Mouse (Mus musculus): ENCODE measurements at regions not wholly inside any gene's neighbourhood (a gene's known extent, or its start where the extent isn't known, plus 50 kb on each side); places are given as distances from the start of the nearest gene placed in this dataset.

- DNase-seq (ENCODE audit: low spot score), result no peak
Measured at GRCm38 (mm10) chr6:141027787-141028186, 221.3 kb upstream of the Pde3a start.

- no peak for DNase-seq (ENCODE audit: low spot score)
Measured at GRCm38 (mm10) chr6:141034824-141035223, 214.2 kb upstream of the Pde3a start.

GRCm38 (mm10) chr6:141041358-141041757 is 207.7 kb upstream of the Pde3a start:
- DNase-seq (ENCODE audit: low spot score), result no peak

- DNase-seq (ENCODE audit: low spot score), result no peak
Measured at GRCm38 (mm10) chr6:141041781-141042625, 207.1 kb upstream of the Pde3a start.

- no peak for DNase-seq (ENCODE audit: low spot score)
Measured at GRCm38 (mm10) chr6:141048271-141048670, 200.8 kb upstream of the Pde3a start.

- DNase-seq (ENCODE audit: low spot score), result no peak
Measured at GRCm38 (mm10) chr6:141050038-141050684, 198.9 kb upstream of the Pde3a start.

GRCm38 (mm10) chr6:141054026-141054425 is 195.0 kb upstream of the Pde3a start:
- no peak for DNase-seq (ENCODE audit: low spot score)

- no peak for DNase-seq (ENCODE audit: low spot score)
Measured at GRCm38 (mm10) chr6:141059250-141059916, 189.7 kb upstream of the Pde3a start.

GRCm38 (mm10) chr6:141065724-141066123 is 183.3 kb upstream of the Pde3a start:
- no peak for DNase-seq (ENCODE audit: low spot score)

GRCm38 (mm10) chr6:141068861-141069467 is 180.1 kb upstream of the Pde3a start:
- DNase-seq (ENCODE audit: low spot score), result no peak

GRCm38 (mm10) chr6:141069896-141070295 is 179.2 kb upstream of the Pde3a start:
- no peak for DNase-seq (ENCODE audit: low spot score)

- no peak for DNase-seq (ENCODE audit: low spot score)
Measured at GRCm38 (mm10) chr6:141071507-141071906, 177.6 kb upstream of the Pde3a start.

- DNase-seq (ENCODE audit: low spot score), result no peak
Measured at GRCm38 (mm10) chr6:141091076-141091780, 157.8 kb upstream of the Pde3a start.

- DNase-seq (ENCODE audit: low spot score), result no peak
Measured at GRCm38 (mm10) chr6:141091781-141092140, 157.3 kb upstream of the Pde3a start.

- no peak for DNase-seq (ENCODE audit: low spot score)
Measured at GRCm38 (mm10) chr6:141097338-141098122, 151.5 kb upstream of the Pde3a start.

GRCm38 (mm10) chr6:141118287-141118686 is 130.8 kb upstream of the Pde3a start:
- DNase-seq (ENCODE audit: low spot score), result no peak

- no peak for DNase-seq (ENCODE audit: low spot score)
Measured at GRCm38 (mm10) chr6:141126614-141127396, 122.3 kb upstream of the Pde3a start.

- DNase-seq (ENCODE audit: low spot score), result no peak
Measured at GRCm38 (mm10) chr6:141129596-141129995, 119.5 kb upstream of the Pde3a start.

- no peak for DNase-seq (ENCODE audit: low spot score)
Measured at GRCm38 (mm10) chr6:141134176-141134575, 114.9 kb upstream of the Pde3a start.

- no peak for DNase-seq (ENCODE audit: low spot score)
Measured at GRCm38 (mm10) chr6:141136664-141137375, 112.2 kb upstream of the Pde3a start.

Measured in T-cell, adult 2 months (primary cell).